Mouse (Mus musculus) hindbrain, embryonic 16.5 days (tissue): ENCODE data around the gene Prpf31. TPM values are rescaled to one million over a fixed set of nuclear protein-coding genes. Genes with fewer than 3 reads are reported as not detected.

Source experiments
- ATAC-seq: fragments of 200-750 bp; cut with Nextera tagmentation; 2 replicates; pipeline ENCODE4 v1.8.0; 2017; ENCODE audit warnings: moderate TSS enrichment, moderate library complexity
- H3K27ac ChIP-seq: fragments of 300-500 bp; sonication (generic); 2 replicates; pipeline ENCODE4 v1.5.1; 2014; ENCODE audit warnings: low read depth, mild to moderate bottlenecking, control low read depth, low read length, moderate library complexity
- H3K27me3 ChIP-seq: fragments of 300-500 bp; sonication (generic); replicated peaks from 2 replicates; pipeline ENCODE4 v1.6.1; 2014; ENCODE audit warnings: low read length; ENCODE audit not compliant: control insufficient read depth, insufficient read depth
- H3K36me3 ChIP-seq: fragments of 300-500 bp; sonication (generic); 2 replicates; pipeline ENCODE4 v1.6.1; 2014; ENCODE audit warnings: mild to moderate bottlenecking, low read length, moderate library complexity, mixed read lengths; ENCODE audit not compliant: control insufficient read depth, insufficient read depth
- H3K4me1 ChIP-seq: fragments of 300-500 bp; sonication (generic); 2 replicates; pipeline ENCODE4 v1.6.1; 2014; ENCODE audit warnings: low read depth, low read length; ENCODE audit not compliant: control insufficient read depth, insufficient read depth
- H3K4me2 ChIP-seq: fragments of 300-500 bp; sonication (generic); 2 replicates; pipeline ENCODE4 v1.6.1; 2014; ENCODE audit warnings: mild to moderate bottlenecking, low read length, control low read depth, moderate library complexity
- H3K4me3 ChIP-seq: fragments of 300-500 bp; sonication (generic); 2 replicates; pipeline ENCODE4 v1.5.1; 2014; ENCODE audit warnings: mild to moderate bottlenecking, low read length, control low read depth, moderate library complexity
- H3K9ac ChIP-seq: fragments of 300-500 bp; sonication (generic); 2 replicates; pipeline ENCODE4 v1.6.1; 2014; ENCODE audit warnings: low read depth, mild to moderate bottlenecking, control low read depth, low read length, moderate library complexity
- H3K9me3 ChIP-seq: fragments of 300-500 bp; sonication (generic); 2 replicates; pipeline ENCODE4 v1.6.1; 2014; ENCODE audit warnings: mild to moderate bottlenecking, low read length, moderate library complexity; ENCODE audit not compliant: control insufficient read depth
- WGBS: fragments of 180-500 bp; shearing (Covaris S2); extraction: QIAGEN DNeasy Blood & Tissue Kit; methylation state at CpG from one replicate; pipeline ENCODE4 v1.1.7; 2014; 5-methylcytosine and 5-hydroxymethylcytosine counted together
- polyA plus RNA-seq: library from polyadenylated mRNA; unstranded; fragments of >200 nt; fragmentation: Nextera tagmentation; extraction: Ambion mirVana; gene quantifications from 2 replicates; pipeline ENCODE4 v1.2.1, GENCODE M21; 2015

The Prpf31 gene
- polyA plus RNA-seq, 1 experiment from 2014 or later = 88.8 TPM

- no peak overlapping the region for H3K27ac ChIP-seq
- H3K4me3 ChIP-seq = no peak overlapping the region
- ATAC-seq = no peak
- H3K27me3 ChIP-seq = no peaks in the 10 kb centered on the region
- H3K36me3 ChIP-seq = peaks cover 5% of the 10 kb centered on the region; the same call in 1 of the 2 replicates
- no peak overlapping the region for H3K9ac ChIP-seq
- no peaks in the 10 kb centered on the region for H3K9me3 ChIP-seq
- peaks cover 16% of the 10 kb centered on the region for H3K4me1 ChIP-seq
- peak overlapping the region; percentile 13; the same call in 1 of the 2 replicates for H3K4me2 ChIP-seq
- 21% methylated on average over 14 of the region's 14 CpGs for WGBS
These were observed 37.2 kb downstream of the Prpf31 start for GRCm38 (mm10) chr7:3666921-3667391.

GRCm38 (mm10) chr7:3674507-3675227, 44.9 kb downstream of the Prpf31 start:
- WGBS = 71% methylated on average over 10 of the region's 10 CpGs
- no peaks in the 10 kb centered on the region for H3K27me3 ChIP-seq
- H3K9ac ChIP-seq = no peak overlapping the region
- no peaks in the 10 kb centered on the region for H3K9me3 ChIP-seq
- H3K36me3 ChIP-seq = peaks cover 2% of the 10 kb centered on the region; the same call in 1 of the 2 replicates
- no peak overlapping the region for H3K27ac ChIP-seq
- no peak overlapping the region for H3K4me3 ChIP-seq
- no peak overlapping the region for H3K4me2 ChIP-seq
- no peaks in the 10 kb centered on the region for H3K4me1 ChIP-seq
- ATAC-seq = peak; percentile 84

DNA sequence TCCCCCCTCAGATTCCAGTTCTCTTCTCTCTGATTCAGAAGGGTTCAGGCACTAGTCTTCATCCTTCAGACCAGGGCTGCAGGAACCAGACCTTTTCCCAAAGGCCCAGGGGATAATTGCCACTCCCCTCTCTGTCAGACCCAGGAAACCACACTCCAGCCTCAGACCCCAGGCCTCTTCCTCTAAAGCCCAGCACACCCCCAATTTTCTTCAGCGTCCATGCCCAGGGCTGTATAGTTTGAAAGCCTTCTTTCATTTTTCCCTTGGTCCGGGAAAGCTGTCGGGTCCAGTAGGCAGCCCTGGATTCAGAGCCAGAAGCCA, 45.4 kb downstream of the Prpf31 start:
- Histone ChIP-seq H3K9me3 (no peaks in the 10 kb centered on the region), H3K27me3 (no peaks in the 10 kb centered on the region), H3K4me3 (no peak overlapping the region), H3K4me1 (no peaks in the 10 kb centered on the region), H3K27ac (no peak overlapping the region), H3K36me3 (peaks cover 2% of the 10 kb centered on the region; the same call in 1 of the 2 replicates), H3K9ac (no peak overlapping the region), H3K4me2 (no peak overlapping the region)
- WGBS = 82% methylated on average over 3 of the region's 3 CpGs
- 0 out of 2 replicates have a peak, but pooled peaks have one; percentile 1 for ATAC-seq

DNA sequence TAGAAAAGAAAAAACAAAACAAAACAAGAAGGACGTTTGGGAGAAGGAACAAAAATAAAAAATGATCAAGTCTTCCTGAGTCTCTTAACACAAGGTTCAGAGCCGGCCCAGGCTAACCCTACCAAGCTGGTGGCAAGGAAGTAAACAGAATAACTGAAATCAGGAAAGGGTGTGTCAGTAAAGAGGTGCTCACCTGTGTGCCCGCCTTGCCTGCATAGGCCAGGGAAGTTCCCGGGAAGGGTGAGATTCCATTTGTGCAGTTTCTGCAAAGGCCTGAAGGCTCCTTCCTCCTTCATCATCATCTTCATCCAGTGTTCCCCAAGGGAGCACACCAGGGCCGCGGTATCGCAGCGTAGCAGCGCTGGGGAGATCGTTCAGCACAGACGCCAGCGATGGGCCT, 46.6 kb downstream of the Prpf31 start:
- no peak overlapping the region for H3K4me3 ChIP-seq
- H3K4me1 ChIP-seq = no peaks in the 10 kb centered on the region
- ATAC-seq = no peak
- H3K9ac ChIP-seq = no peak overlapping the region
- no peak overlapping the region for H3K4me2 ChIP-seq
- H3K27ac ChIP-seq = no peak overlapping the region
- no peaks in the 10 kb centered on the region for H3K9me3 ChIP-seq
- no peaks in the 10 kb centered on the region for H3K27me3 ChIP-seq
- 86% methylated on average over 12 of the region's 12 CpGs for WGBS
- no peaks in the 10 kb centered on the region; the same call in 1 of the 2 replicates for H3K36me3 ChIP-seq

DNA sequence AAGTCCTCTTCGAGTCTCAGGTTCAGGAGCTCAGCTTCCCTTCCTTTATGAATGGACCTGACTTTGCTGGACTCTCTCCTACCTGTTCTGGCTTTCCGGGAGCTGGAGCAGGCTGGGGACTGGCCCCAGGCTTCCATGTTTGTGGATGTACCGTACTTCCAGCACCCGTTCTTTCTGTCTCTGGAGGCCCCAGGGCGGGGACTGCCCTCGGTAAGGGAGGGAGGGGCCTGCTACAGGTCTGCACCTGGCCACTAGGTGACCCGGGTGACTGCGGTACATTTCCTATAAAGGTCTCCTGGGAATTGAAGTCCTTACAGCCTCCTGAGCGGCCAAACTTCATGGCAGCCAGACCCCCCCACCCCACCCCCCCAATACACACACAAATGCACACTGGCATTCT, 47.6 kb downstream of the Prpf31 start, which contains the start of gene Tmc4:
TSS of gene Tmc4 (minus strand) at position 212 of the 400 bp plus-strand sequence.
- no peaks in the 10 kb centered on the region for H3K27me3 ChIP-seq
- no peak within 1 kb of the TSS for H3K4me2 ChIP-seq
- no peak within 1 kb of the TSS for H3K27ac ChIP-seq
- 48% methylated on average over 9 of the region's 9 CpGs for WGBS
- H3K4me3 ChIP-seq = no peak within 1 kb of the TSS
- H3K9me3 ChIP-seq = no peaks in the 10 kb centered on the region
- no peak within 1 kb of the TSS for H3K9ac ChIP-seq
- peaks cover 2% of the 10 kb centered on the region; the same call in 1 of the 2 replicates for H3K36me3 ChIP-seq
- H3K4me1 ChIP-seq = no peaks in the 10 kb centered on the region
- no peak for ATAC-seq

- peak; percentile 78 for ATAC-seq
- peaks cover 15% of the 10 kb centered on the region; the same call in 1 of the 2 replicates for H3K36me3 ChIP-seq
- no peaks in the 10 kb centered on the region for H3K27me3 ChIP-seq
- H3K4me2 ChIP-seq = no peak overlapping the region
- H3K9me3 ChIP-seq = no peaks in the 10 kb centered on the region
- H3K9ac ChIP-seq = peak overlapping the region; percentile 35
- H3K4me3 ChIP-seq = no peak overlapping the region
- peak overlapping the region; percentile 73 for H3K27ac ChIP-seq
- peaks cover 10% of the 10 kb centered on the region for H3K4me1 ChIP-seq
- 47% methylated on average over 10 of the region's 10 CpGs for WGBS
These were observed 54.2 kb downstream of the Prpf31 start for GRCm38 (mm10) chr7:3683908-3684550.

DNA sequence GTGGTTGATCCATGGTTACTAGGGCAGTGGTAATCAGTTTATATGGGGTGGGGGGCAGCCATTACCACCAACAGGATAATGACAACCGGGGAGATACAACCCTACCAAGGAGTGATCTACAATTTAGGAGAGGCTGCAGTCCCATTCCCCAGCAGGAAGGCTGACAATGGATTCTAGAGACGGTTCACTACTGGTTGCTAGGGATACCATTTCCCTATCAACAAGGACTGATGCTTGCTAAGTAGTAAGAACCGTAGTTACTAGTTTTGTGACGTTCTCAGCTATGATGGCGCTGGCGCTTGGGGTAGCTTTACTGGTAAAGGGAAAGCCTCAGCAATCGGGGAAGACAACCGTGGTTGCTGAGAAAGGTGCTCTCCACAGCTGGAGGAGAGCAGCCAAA, 54.9 kb downstream of the Prpf31 start:
- peaks cover 15% of the 10 kb centered on the region; the same call in 1 of the 2 replicates for H3K36me3 ChIP-seq
- 58% methylated on average over 8 of the region's 8 CpGs for WGBS
- no peaks in the 10 kb centered on the region for H3K9me3 ChIP-seq
- peaks cover 10% of the 10 kb centered on the region for H3K4me1 ChIP-seq
- H3K4me2 ChIP-seq = no peak overlapping the region
- no peak overlapping the region for H3K4me3 ChIP-seq
- H3K27ac ChIP-seq = peak overlapping the region; percentile 73
- peak; percentile 25 for ATAC-seq
- H3K27me3 ChIP-seq = no peaks in the 10 kb centered on the region
- no peak overlapping the region for H3K9ac ChIP-seq

GRCm38 (mm10) chr7:3685400-3686187, 55.8 kb downstream of the Prpf31 start:
- 77% methylated on average over 31 of the region's 31 CpGs for WGBS
- no peaks in the 10 kb centered on the region for H3K27me3 ChIP-seq
- no peak overlapping the region for H3K4me2 ChIP-seq
- H3K36me3 ChIP-seq = peaks cover 15% of the 10 kb centered on the region; the same call in 1 of the 2 replicates
- H3K4me3 ChIP-seq = no peak overlapping the region
- no peak for ATAC-seq
- no peaks in the 10 kb centered on the region for H3K9me3 ChIP-seq
- H3K4me1 ChIP-seq = peaks cover 10% of the 10 kb centered on the region
- H3K9ac ChIP-seq = 0 out of 2 replicates have a peak overlapping the region, but pooled peaks have one; percentile 4
- peak overlapping the region; percentile 19; the same call in 1 of the 2 replicates for H3K27ac ChIP-seq
